ENCODE assay signal across 9 mouse cellular contexts in genomic region chr2:21187576-21187975, GRCm38 (mm10). TPM values are rescaled to one million over a fixed set of nuclear protein-coding genes. Genes with fewer than 3 reads are reported as not detected.
A peak's percentile ranks its signal among the peaks of the same experiment; 100 is the strongest.
DNase-seq lines count a peak whose midpoint lies in the region; ATAC-seq and TF ChIP-seq lines count a peak whose summit lies in the region.
"Had no signal": no experiment of that assay in that cellular context is flagged by ENCODE, and none has a peak within 500 bp of the region (broad histone marks: within the 10 kb centered on the region; RNA-seq: fewer than 3 reads in every experiment).

No protein-coding gene starts in this region.

- no peak for ATAC-seq in forebrain, embryonic 15.5 days (replicated peaks)

- DNase-seq in forebrain, embryonic 10.5 days (ENCODE audit: extremely low spot score, low spot score) = peak; percentile 31
- peak; percentile 62 for DNase-seq in 3T3-L1 (ENCODE audit: low read depth, low spot score)
- DNase-seq in adrenal gland, adult 2 months = peak; percentile 63
- peak; percentile 83 for DNase-seq in layer of hippocampus, adult 11-12 months (ENCODE audit: low spot score)
- DNase-seq in lung, postnatal 10 days = peak; percentile 74
- peak; percentile 20 to 66 for DNase-seq in spleen, postnatal 10 days (ENCODE audit: low spot score in 2 of 2)

- TF ChIP-seq POLR2A in embryonic fibroblast, embryonic 13.5 days (IDR thresholded peaks at IDR 0.05; ENCODE audit: low read depth, low read length) = no peak

- no peaks in the 10 kb centered on the region for H3K27me3 ChIP-seq in forebrain, embryonic 10.5 days (ENCODE audit: poor library complexity, severe bottlenecking)
- no peaks in the 10 kb centered on the region for H3K27me3 ChIP-seq in forebrain, embryonic 15.5 days

- H3K36me3 ChIP-seq in forebrain, embryonic 10.5 days (replicated peaks) = no peaks in the 10 kb centered on the region
- H3K36me3 ChIP-seq in forebrain, embryonic 15.5 days = no peaks in the 10 kb centered on the region

- no peaks in the 10 kb centered on the region for H3K9me3 ChIP-seq in forebrain, embryonic 10.5 days
- H3K9me3 ChIP-seq in forebrain, embryonic 15.5 days = no peaks in the 10 kb centered on the region

- no peaks in the 10 kb centered on the region for H3K4me1 ChIP-seq in forebrain, embryonic 10.5 days
- H3K4me1 ChIP-seq in forebrain, embryonic 15.5 days = no peaks in the 10 kb centered on the region
- H3K4me1 ChIP-seq in embryonic fibroblast, embryonic 13.5 days (ENCODE audit: control insufficient read depth, insufficient read depth, low read length) = peaks cover 4% of the 10 kb centered on the region; the same call in 1 of the 2 replicates

- WGBS in forebrain, embryonic 10.5 days = 66% methylated on average over 7 of the region's 7 CpGs
- 57% methylated on average over 7 of the region's 7 CpGs for WGBS in forebrain, embryonic 15.5 days

- H3K4me3 ChIP-seq in forebrain, embryonic 10.5 days = no peak overlapping the region
- H3K4me3 ChIP-seq in forebrain, embryonic 15.5 days = no peak overlapping the region
- H3K4me3 ChIP-seq in embryonic fibroblast, embryonic 13.5 days (ENCODE audit: insufficient read depth, low read length) = no peak overlapping the region

- H3K9ac ChIP-seq in forebrain, embryonic 15.5 days (replicated peaks) = no peak overlapping the region

- TF ChIP-seq CTCF in embryonic fibroblast, embryonic 13.5 days (IDR thresholded peaks at IDR 0.05; ENCODE audit: borderline replicate concordance, insufficient read depth, low read length) = peak; percentile 68; the same call in 1 of the 2 replicates

- no peak overlapping the region for H3K4me2 ChIP-seq in forebrain, embryonic 15.5 days (replicated peaks)

- H3K27ac ChIP-seq in forebrain, embryonic 10.5 days = no peak overlapping the region
- H3K27ac ChIP-seq in forebrain, embryonic 15.5 days (replicated peaks) = no peak overlapping the region
- H3K27ac ChIP-seq in embryonic fibroblast, embryonic 13.5 days (ENCODE audit: insufficient read depth, low read length) = no peak overlapping the region

RNA-seq across cellular contexts. Expression of gene Enkur, which starts 17.6 kb away (rescaled TPM):
- 0.27 and 0.72 TPM in 2 replicates for polyA plus RNA-seq in forebrain, embryonic 10.5 days (2016; fragmentation: Nextera tagmentation; extraction: Ambion mirVana)
- polyA plus RNA-seq in forebrain, embryonic 15.5 days (2015; fragmentation: Nextera tagmentation; extraction: Ambion mirVana) = 2.4 and 4.7 TPM in 2 replicates
- total RNA-seq in adrenal gland, adult 2 months (2021) = 1 to 10 TPM in 1 of 2 experiments, under 1 TPM in 1; 0.81 to 1.4 TPM
- not detected in 2 replicates for polyA plus RNA-seq in adrenal gland, adult 2 months (2012; rRNA removed)
- 0.44 and 0.83 TPM in 2 replicates for polyA plus RNA-seq in embryonic fibroblast, embryonic 13.5 days (2011; ENCODE audit: insufficient read length, low read depth, missing spikeins)
- polyA plus RNA-seq: liver, embryonic 16.5 days had no signal

RNA-seq across cellular contexts. Expression of gene Thnsl1, which starts 17.9 kb away (rescaled TPM):
- polyA plus RNA-seq in forebrain, embryonic 10.5 days (2016; fragmentation: Nextera tagmentation; extraction: Ambion mirVana) = 13.5 and 16.4 TPM in 2 replicates
- polyA plus RNA-seq in forebrain, embryonic 15.5 days (2015; fragmentation: Nextera tagmentation; extraction: Ambion mirVana) = 25.8 and 26.9 TPM in 2 replicates
- total RNA-seq in adrenal gland, adult 2 months (2021) = 1 to 10 TPM; 5.0 to 6.5 TPM
- 2.6 and 2.8 TPM in 2 replicates for polyA plus RNA-seq in adrenal gland, adult 2 months (2012; rRNA removed)
- polyA plus RNA-seq in embryonic fibroblast, embryonic 13.5 days (2011; ENCODE audit: insufficient read length, low read depth, missing spikeins) = 6.2 and 7.5 TPM in 2 replicates

Comparison
In these comparisons a context has a peak if more than half of its experiments do, and no peak if none do; other contexts are left out.
1. DNase-seq: peak in every context shown above with its lines; median percentile 83 in layer of hippocampus, adult 11-12 months; 74 in lung, postnatal 10 days; 63 in adrenal gland, adult 2 months; 62 in 3T3-L1; 43 in spleen, postnatal 10 days; 31 in forebrain, embryonic 10.5 days.